Mouse (Mus musculus): ENCODE measurements around the gene Necab2. TPM values are rescaled to one million over a fixed set of nuclear protein-coding genes. Genes with fewer than 3 reads are reported as not detected.

The Necab2 gene
- polyA plus RNA-seq (2017; shearing (Covaris generic)), result not detected

DNA sequence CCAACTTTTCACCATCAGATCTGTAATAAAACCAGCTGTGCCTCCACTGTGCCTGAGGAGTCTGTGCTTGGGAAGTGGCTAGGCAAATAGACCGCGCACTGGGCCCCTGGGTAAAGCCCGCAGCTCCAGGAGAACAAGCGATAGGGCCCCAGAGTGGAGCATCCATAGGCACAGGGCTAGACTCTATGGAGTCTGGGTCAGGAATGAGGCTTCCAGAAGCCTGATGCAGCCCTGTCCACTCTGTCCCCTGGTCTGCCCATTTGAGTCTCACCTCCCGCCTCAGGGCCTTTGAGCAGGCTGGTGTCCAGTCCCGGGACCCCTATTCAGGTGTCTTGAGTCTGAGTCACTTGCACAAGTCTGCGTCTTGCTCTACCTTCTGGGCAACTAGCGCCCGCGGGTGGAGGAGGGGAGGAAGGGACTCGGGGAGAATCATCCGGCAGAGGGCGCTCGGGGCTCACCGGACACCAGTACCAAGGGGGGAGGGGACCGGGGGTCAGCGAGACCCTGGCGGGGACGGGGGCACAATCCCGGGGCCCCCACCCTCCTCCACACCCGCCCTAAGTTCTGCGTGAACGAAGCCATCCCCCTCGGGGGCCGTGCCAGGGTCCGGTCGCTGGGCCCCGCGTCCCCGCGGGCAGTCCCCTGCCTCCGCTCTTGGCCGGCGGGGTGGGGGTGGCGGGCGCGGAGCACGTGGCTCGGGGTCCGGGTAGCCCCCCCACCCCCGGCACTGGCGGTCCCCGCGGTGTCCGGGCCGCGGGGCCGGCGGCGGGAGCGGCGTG, at the start of gene Necab2:
Gene Necab2 (plus strand): TSS at position 509 of the 779 bp plus-strand sequence.

DNA sequence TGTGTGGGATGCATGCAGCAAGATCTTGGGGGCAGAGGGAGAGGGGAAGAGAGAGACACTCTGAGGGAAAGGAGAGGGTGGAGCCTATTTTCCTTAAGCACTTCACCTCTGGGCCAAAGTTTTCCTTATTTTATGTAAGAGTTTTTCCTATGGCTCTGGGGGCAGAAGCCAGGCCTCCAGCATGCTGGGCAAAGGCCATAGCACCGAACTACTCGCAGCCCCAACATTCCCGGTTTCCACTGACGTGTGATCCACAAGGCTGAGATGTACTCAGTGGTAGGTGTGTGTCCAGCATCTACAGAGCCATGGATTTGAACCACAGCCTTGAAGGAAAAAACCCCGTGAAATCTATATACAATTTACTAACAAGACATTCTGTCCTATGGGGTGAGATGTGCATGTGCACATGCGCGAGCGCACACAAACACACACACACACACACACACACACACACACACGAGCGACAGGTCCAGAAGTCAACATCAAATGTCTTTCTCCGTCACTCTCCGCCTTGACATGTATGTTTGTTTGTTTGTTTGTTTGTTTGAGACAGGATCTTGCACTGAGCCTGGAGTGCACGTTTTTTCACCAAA, 12.8 kb upstream of the Necab2 start, which contains the start of gene Osgin1:
Gene Osgin1 (plus strand): TSS at position 543 of the 593 bp plus-strand sequence.

DNA sequence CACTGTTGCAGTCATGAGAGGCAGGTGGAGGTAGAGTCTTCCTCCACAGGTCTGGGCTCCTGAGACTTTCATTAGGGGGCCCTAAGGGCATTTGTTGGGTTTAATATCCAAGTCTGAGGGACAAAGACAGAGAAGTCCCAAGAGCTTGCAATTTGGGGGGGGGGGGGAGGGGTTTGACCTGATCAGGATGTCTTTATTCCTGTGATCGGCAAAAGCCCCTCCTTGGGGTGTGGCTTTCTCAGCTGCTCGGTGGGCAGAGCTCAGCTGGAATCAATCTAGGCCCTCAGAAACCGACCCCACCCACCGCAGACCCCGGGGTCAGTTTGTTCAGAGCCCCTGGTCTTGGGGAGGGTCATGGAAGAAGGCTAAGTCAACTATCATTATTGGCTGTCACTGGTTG, 55.1 kb downstream of the Necab2 start, which contains the start of gene Slc38a8:
Gene Slc38a8 (minus strand): TSS at position 101 of the 400 bp plus-strand sequence.

Other genes starting within 250 kb of the Necab2 start
- 76.1 TPM for gene Hsbp1, start 102.2 kb upstream of the Necab2 start, polyA plus RNA-seq (2017; shearing (Covaris generic))
- 16.8 TPM for gene Mlycd, start 51.8 kb upstream of the Necab2 start, polyA plus RNA-seq (2017; shearing (Covaris generic))
- 7.0 TPM for gene Osgin1, start 12.6 kb upstream of the Necab2 start, polyA plus RNA-seq (2017; shearing (Covaris generic))
- gene Slc38a8, start 55.0 kb downstream of the Necab2 start, polyA plus RNA-seq (2017; shearing (Covaris generic)), result not detected
- gene Mbtps1, start 112.0 kb downstream of the Necab2 start, polyA plus RNA-seq (2017; shearing (Covaris generic)), result 65.0 TPM
- 60.7 TPM for gene Hsdl1, start 128.5 kb downstream of the Necab2 start, polyA plus RNA-seq (2017; shearing (Covaris generic))
- gene Dnaaf1, start 128.5 kb downstream of the Necab2 start, polyA plus RNA-seq (2017; shearing (Covaris generic)), result not detected
- 19.6 TPM for gene Taf1c, start 158.5 kb downstream of the Necab2 start, polyA plus RNA-seq (2017; shearing (Covaris generic))
- gene Adad2, start 166.0 kb downstream of the Necab2 start, polyA plus RNA-seq (2017; shearing (Covaris generic)), result 0.26 TPM
- gene Kcng4, start 189.0 kb downstream of the Necab2 start, polyA plus RNA-seq (2017; shearing (Covaris generic)), result not detected
- not detected for gene Wfdc1, start 219.6 kb downstream of the Necab2 start, polyA plus RNA-seq (2017; shearing (Covaris generic))